Mouse (Mus musculus) liver, embryonic 14.5 days (tissue): ENCODE results near the gene Slc26a9. TPM values are rescaled to one million over a fixed set of nuclear protein-coding genes. Genes with fewer than 3 reads are reported as not detected.

Source experiments
- ATAC-seq: fragments of 200-750 bp; cut with Nextera tagmentation; 2 replicates; pipeline ENCODE4 v1.8.0; 2017; ENCODE audit warnings: moderate number of reproducible peaks, mild to moderate bottlenecking, moderate library complexity; ENCODE audit not compliant: insufficient read depth
- DNase-seq, 3 experiments: peaks; one replicate each; pipeline ENCODE4 v3.0.0-alpha.2; 2012 to 2013; ENCODE audit warnings: low read depth in 3 of 3, low spot score in 3 of 3
- H3K27ac ChIP-seq: fragments of 300-500 bp; sonication (generic); 2 replicates; pipeline ENCODE4 v1.5.1; 2014; ENCODE audit warnings: moderate library complexity, mild to moderate bottlenecking, control low read depth, inconsistent platforms
- H3K27me3 ChIP-seq: fragments of 300-500 bp; sonication (generic); 2 replicates; pipeline ENCODE4 v1.6.1; 2014; ENCODE audit warnings: mild to moderate bottlenecking, low read length, moderate library complexity; ENCODE audit not compliant: control insufficient read depth, insufficient read depth
- H3K36me3 ChIP-seq: fragments of 300-500 bp; sonication (generic); replicated peaks from 2 replicates; pipeline ENCODE4 v1.6.1; 2014; ENCODE audit warnings: low read depth; ENCODE audit not compliant: control insufficient read depth, insufficient read depth
- H3K4me1 ChIP-seq, 2 experiments: fragments of 200-500 bp in 1 of 2; fragments of 300-500 bp in 1 of 2; sonication (generic) in 1 of 2; replicated peaks; 2 replicates each; pipeline ENCODE4 v1.6.1; 2012 to 2014; ENCODE audit warnings: antibody characterized with exemption in 1 of 2, inconsistent platforms in 1 of 2, low read length in 1 of 2; ENCODE audit not compliant: control insufficient read depth in 2 of 2, insufficient read depth in 2 of 2
- H3K4me2 ChIP-seq: fragments of 300-500 bp; sonication (generic); 2 replicates; pipeline ENCODE4 v1.6.1; 2014; ENCODE audit warnings: low read depth, mild to moderate bottlenecking, control low read depth, moderate library complexity
- H3K4me3 ChIP-seq, 2 experiments: fragments of 200-500 bp in 1 of 2; fragments of 300-500 bp in 1 of 2; sonication (generic) in 1 of 2; 2 replicates each; pipeline ENCODE4 v1.5.1; 2012 to 2014; ENCODE audit warnings: low read depth in 2 of 2, low read length in 2 of 2, mild to moderate bottlenecking in 2 of 2, control low read depth in 1 of 2, inconsistent platforms in 1 of 2, moderate library complexity in 1 of 2; ENCODE audit not compliant: insufficient read depth in 1 of 2
- H3K9ac ChIP-seq: fragments of 300-500 bp; sonication (generic); replicated peaks from 2 replicates; pipeline ENCODE4 v1.6.1; 2014; ENCODE audit warnings: mild to moderate bottlenecking, control low read depth, moderate library complexity
- H3K9me3 ChIP-seq: fragments of 300-500 bp; sonication (generic); 2 replicates; pipeline ENCODE4 v1.6.1; 2016; ENCODE audit warnings: low read length, mixed read lengths; ENCODE audit not compliant: control insufficient read depth
- CTCF ChIP-seq: IDR thresholded peaks from 2 replicates; pipeline ENCODE4 v1.5.1; 2016; ENCODE audit warnings: antibody characterized with exemption, low read depth, control low read depth
- EP300 ChIP-seq: IDR thresholded peaks from 2 replicates; pipeline ENCODE4 v1.6.1; 2016; ENCODE audit warnings: antibody characterized with exemption, low read depth
- WGBS: fragments of 180-500 bp; shearing (Covaris S2); extraction: QIAGEN DNeasy Blood & Tissue Kit; methylation state at CpG from one replicate; pipeline ENCODE4 v1.1.7; 2014; ENCODE audit not compliant: insufficient replicate concordance; 5-methylcytosine and 5-hydroxymethylcytosine counted together
- polyA plus RNA-seq, 2 experiments: library from polyadenylated mRNA; depleted of rRNA in 1 of 2; stranded (reverse) in 1 of 2; unstranded in 1 of 2; fragments of >200 nt; fragmentation: Nextera tagmentation in 1 of 2; extraction: Ambion mirVana in 1 of 2; gene quantifications; 2 replicates each; pipeline versions ENCODE4 v1.2.1 to v1.2.3; 2012 to 2014

Slc26a9 gene
- polyA plus RNA-seq (2012; rRNA removed) = not detected in 2 replicates
- 0.06 TPM in 1 of 2 replicates, not detected in the other for polyA plus RNA-seq (2014; fragmentation: Nextera tagmentation; extraction: Ambion mirVana)

GRCm38 (mm10) chr1:131743868-131744464 is at the start of gene Slc26a9:
Slc26a9 (plus strand) TSS chr1:131744022.
- Histone ChIP-seq H3K4me1 (no peaks in the 10 kb centered on the region), H3K27me3 (no peaks in the 10 kb centered on the region), H3K4me3 (no peak within 1 kb of the TSS), H3K4me2 (no peak within 1 kb of the TSS), H3K27ac (no peak within 1 kb of the TSS), H3K9me3 (no peaks in the 10 kb centered on the region), H3K36me3 (no peaks in the 10 kb centered on the region), H3K9ac (no peak within 1 kb of the TSS)
- WGBS = 24% methylated on average over 10 of the region's 10 CpGs
- TF ChIP-seq EP300 (no peak), CTCF (no peak)
- ATAC-seq = no peak
- DNase-seq = no peak

GRCm38 (mm10) chr1:131695308-131695707 is 48.5 kb upstream of the Slc26a9 start:
- Histone ChIP-seq H3K27ac (no peak overlapping the region), H3K9ac (no peak overlapping the region), H3K36me3 (no peaks in the 10 kb centered on the region), H3K4me2 (no peak overlapping the region), H3K4me1 (no peaks in the 10 kb centered on the region; a peak in 1 of 4 replicates), H3K9me3 (no peaks in the 10 kb centered on the region), H3K27me3 (no peaks in the 10 kb centered on the region), H3K4me3 (no peak overlapping the region)
- DNase-seq (no peak), ATAC-seq (no peak)
- WGBS = 55% methylated on average over 2 of the region's 2 CpGs
- TF ChIP-seq CTCF (no peak), EP300 (no peak)

- no peaks in the 10 kb centered on the region for H3K27me3 ChIP-seq
- H3K4me3 ChIP-seq = no peak overlapping the region
- no peaks in the 10 kb centered on the region for H3K36me3 ChIP-seq
- H3K4me2 ChIP-seq = no peak overlapping the region
- H3K9me3 ChIP-seq = no peaks in the 10 kb centered on the region
- no peak for ATAC-seq
- H3K27ac ChIP-seq = no peak overlapping the region
- TF ChIP-seq EP300 (no peak), CTCF (no peak)
- H3K9ac ChIP-seq = no peak overlapping the region
- 45% methylated on average over 4 of the region's 4 CpGs for WGBS
- no peak for DNase-seq
- H3K4me1 ChIP-seq = no peaks in the 10 kb centered on the region
These were observed 47.5 kb upstream of the Slc26a9 start for GRCm38 (mm10) chr1:131696325-131696724.

GRCm38 (mm10) chr1:131698770-131699169 is 45.1 kb upstream of the Slc26a9 start:
- WGBS = 69% methylated on average over 3 of the region's 3 CpGs

GRCm38 (mm10) chr1:131699642-131700041 is 44.2 kb upstream of the Slc26a9 start:
- no peak overlapping the region for H3K4me3 ChIP-seq
- no peak for TF ChIP-seq EP300
- TF ChIP-seq CTCF = no peak
- H3K4me1 ChIP-seq = no peaks in the 10 kb centered on the region
- no peaks in the 10 kb centered on the region for H3K9me3 ChIP-seq
- no peaks in the 10 kb centered on the region for H3K36me3 ChIP-seq
- no peak overlapping the region for H3K4me2 ChIP-seq
- H3K9ac ChIP-seq = no peak overlapping the region
- no peak for ATAC-seq
- no peak overlapping the region for H3K27ac ChIP-seq
- 31% methylated on average over 4 of the region's 4 CpGs for WGBS
- DNase-seq = no peak
- no peaks in the 10 kb centered on the region for H3K27me3 ChIP-seq

More at GRCm38 (mm10) chr1:131698770-131699169, 45.1 kb upstream of the Slc26a9 start:
- ATAC-seq (no peak), DNase-seq (no peak)
- Histone ChIP-seq H3K36me3 (no peaks in the 10 kb centered on the region), H3K27me3 (no peaks in the 10 kb centered on the region), H3K4me1 (no peaks in the 10 kb centered on the region), H3K4me3 (no peak overlapping the region), H3K27ac (no peak overlapping the region), H3K9me3 (no peaks in the 10 kb centered on the region), H3K9ac (no peak overlapping the region), H3K4me2 (no peak overlapping the region)
- no peak for TF ChIP-seq EP300
- no peak for TF ChIP-seq CTCF
